Mouse (Mus musculus): ENCODE measurements around the gene Exoc4. TPM values are rescaled to one million over a fixed set of nuclear protein-coding genes. Genes with fewer than 3 reads are reported as not detected.

Exoc4 gene
- polyA plus RNA-seq, 1 experiment from 2014 or later, result 41.1 TPM

DNA sequence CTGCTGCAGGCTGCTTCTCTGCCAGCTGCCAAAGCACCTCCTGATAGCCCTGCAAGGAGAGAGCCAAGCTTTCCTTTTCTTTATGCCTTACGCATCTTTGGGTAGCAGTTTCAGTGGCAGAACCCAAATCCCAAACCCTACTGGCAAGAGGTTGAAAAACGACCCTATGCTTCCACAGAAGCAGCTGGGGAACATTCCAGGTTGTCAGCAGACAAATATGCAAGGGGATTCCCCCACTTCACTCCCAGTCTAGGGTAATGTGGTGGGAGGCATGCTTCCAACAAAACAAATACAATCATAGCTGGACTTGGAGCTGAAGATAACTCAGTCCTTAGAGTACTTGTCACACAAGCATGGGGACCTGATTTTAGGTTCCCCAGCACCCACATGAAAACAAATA, 643.3 kb downstream of the Exoc4 start:
- Histone ChIP-seq H3K4me2 (replicated peaks) (no peak overlapping the region), H3K36me3 (no peaks in the 10 kb centered on the region), H3K4me1 (no peaks in the 10 kb centered on the region), H3K27ac (no peak overlapping the region), H3K4me3 (no peak overlapping the region), H3K9ac (no peak overlapping the region), H3K9me3 (no peaks in the 10 kb centered on the region), H3K27me3 (replicated peaks) (no peaks in the 10 kb centered on the region)
- ATAC-seq (ENCODE audit: low FRiP score, low read depth), result no peak
- 60% methylated on average over 2 of the region's 2 CpGs for WGBS

DNA sequence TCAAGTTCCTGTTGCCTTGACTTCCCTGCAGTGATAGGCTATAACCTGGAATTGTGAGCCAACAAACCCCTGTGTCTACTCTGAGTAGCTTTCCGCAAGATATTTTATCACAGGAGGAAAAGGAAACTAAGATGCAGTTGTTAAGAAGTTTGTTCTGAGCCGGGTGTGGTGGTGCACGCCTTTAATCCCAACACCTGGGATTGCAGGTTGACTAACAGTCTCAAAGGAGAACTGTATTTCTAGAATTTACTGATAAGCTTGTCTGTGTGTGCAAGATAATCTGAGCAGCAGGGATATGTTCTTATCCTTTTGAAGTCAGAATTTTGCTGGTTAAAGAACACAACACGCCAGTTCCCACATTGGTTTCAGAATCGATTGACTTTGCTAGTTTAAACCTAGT, 651.1 kb downstream of the Exoc4 start:
- Histone ChIP-seq H3K36me3 (no peaks in the 10 kb centered on the region), H3K9me3 (no peaks in the 10 kb centered on the region), H3K4me1 (no peaks in the 10 kb centered on the region), H3K4me2 (replicated peaks) (no peak overlapping the region), H3K4me3 (no peak overlapping the region), H3K9ac (no peak overlapping the region), H3K27ac (no peak overlapping the region), H3K27me3 (replicated peaks) (no peaks in the 10 kb centered on the region)
- ATAC-seq (ENCODE audit: low FRiP score, low read depth), result no peak
- 92% methylated on average over 5 of the region's 5 CpGs for WGBS

- no peak overlapping the region for H3K4me3 ChIP-seq
- 86% methylated on average over 4 of the region's 4 CpGs for WGBS
- no peak overlapping the region for H3K27ac ChIP-seq
- no peak for ATAC-seq (ENCODE audit: low FRiP score, low read depth)
- no peaks in the 10 kb centered on the region for H3K36me3 ChIP-seq
- H3K9me3 ChIP-seq, result no peaks in the 10 kb centered on the region
- no peaks in the 10 kb centered on the region for H3K4me1 ChIP-seq
- no peaks in the 10 kb centered on the region for H3K27me3 ChIP-seq (replicated peaks)
- no peak overlapping the region for H3K9ac ChIP-seq
- no peak overlapping the region for H3K4me2 ChIP-seq (replicated peaks)
These were observed 651.7 kb downstream of the Exoc4 start for GRCm38 (mm10) chr6:33900615-33901014.

GRCm38 (mm10) chr6:33905099-33905498, 656.2 kb downstream of the Exoc4 start:
- Histone ChIP-seq H3K9me3 (no peaks in the 10 kb centered on the region), H3K27me3 (replicated peaks) (no peaks in the 10 kb centered on the region), H3K4me1 (no peaks in the 10 kb centered on the region), H3K4me3 (no peak overlapping the region), H3K4me2 (replicated peaks) (no peak overlapping the region), H3K36me3 (no peaks in the 10 kb centered on the region), H3K27ac (no peak overlapping the region), H3K9ac (no peak overlapping the region)
- 72% methylated on average over 1 of the region's 1 CpGs for WGBS
- no peak for ATAC-seq (ENCODE audit: low FRiP score, low read depth)

- Histone ChIP-seq H3K9me3 (no peaks in the 10 kb centered on the region), H3K4me1 (no peaks in the 10 kb centered on the region), H3K4me2 (replicated peaks) (no peak overlapping the region), H3K27ac (no peak overlapping the region), H3K36me3 (no peaks in the 10 kb centered on the region), H3K27me3 (replicated peaks) (no peaks in the 10 kb centered on the region), H3K9ac (no peak overlapping the region), H3K4me3 (no peak overlapping the region)
- WGBS, result 87% methylated on average over 3 of the region's 3 CpGs
- ATAC-seq (ENCODE audit: low FRiP score, low read depth), result no peak
These were observed 661.8 kb downstream of the Exoc4 start for GRCm38 (mm10) chr6:33910671-33911070.

GRCm38 (mm10) chr6:33913072-33913471, 664.2 kb downstream of the Exoc4 start:
- 73% methylated on average over 5 of the region's 5 CpGs for WGBS
- H3K36me3 ChIP-seq, result no peaks in the 10 kb centered on the region
- no peaks in the 10 kb centered on the region for H3K27me3 ChIP-seq (replicated peaks)
- no peak overlapping the region for H3K4me3 ChIP-seq
- no peaks in the 10 kb centered on the region for H3K9me3 ChIP-seq
- H3K4me1 ChIP-seq, result no peaks in the 10 kb centered on the region
- no peak overlapping the region for H3K9ac ChIP-seq
- H3K27ac ChIP-seq, result no peak overlapping the region
- H3K4me2 ChIP-seq (replicated peaks), result no peak overlapping the region
- ATAC-seq (ENCODE audit: low FRiP score, low read depth), result no peak

DNA sequence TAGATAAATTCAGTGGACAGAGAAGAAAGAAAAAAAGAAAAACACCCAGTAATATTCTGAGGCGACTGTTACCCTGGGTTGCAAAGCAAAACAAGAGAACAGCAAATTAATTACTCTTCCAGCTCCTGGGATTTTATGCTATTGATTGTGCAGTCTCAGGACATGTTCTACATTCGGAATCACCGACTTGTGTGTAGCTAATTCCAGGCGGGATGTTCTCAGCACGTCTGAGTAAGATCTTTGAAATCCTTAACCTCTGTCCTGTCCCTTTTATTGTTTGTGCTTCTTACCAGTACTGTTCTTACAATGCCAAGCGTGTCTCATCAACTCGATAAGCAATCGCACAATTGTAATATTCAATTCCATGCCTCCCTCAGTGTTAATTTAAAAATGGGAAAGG, 664.6 kb downstream of the Exoc4 start:
- no peak overlapping the region for H3K4me2 ChIP-seq (replicated peaks)
- H3K9me3 ChIP-seq, result no peaks in the 10 kb centered on the region
- ATAC-seq (ENCODE audit: low FRiP score, low read depth), result no peak
- H3K36me3 ChIP-seq, result no peaks in the 10 kb centered on the region
- H3K9ac ChIP-seq, result no peak overlapping the region
- 66% methylated on average over 8 of the region's 8 CpGs for WGBS
- no peaks in the 10 kb centered on the region for H3K27me3 ChIP-seq (replicated peaks)
- H3K4me3 ChIP-seq, result no peak overlapping the region
- no peaks in the 10 kb centered on the region for H3K4me1 ChIP-seq
- H3K27ac ChIP-seq, result no peak overlapping the region

DNA sequence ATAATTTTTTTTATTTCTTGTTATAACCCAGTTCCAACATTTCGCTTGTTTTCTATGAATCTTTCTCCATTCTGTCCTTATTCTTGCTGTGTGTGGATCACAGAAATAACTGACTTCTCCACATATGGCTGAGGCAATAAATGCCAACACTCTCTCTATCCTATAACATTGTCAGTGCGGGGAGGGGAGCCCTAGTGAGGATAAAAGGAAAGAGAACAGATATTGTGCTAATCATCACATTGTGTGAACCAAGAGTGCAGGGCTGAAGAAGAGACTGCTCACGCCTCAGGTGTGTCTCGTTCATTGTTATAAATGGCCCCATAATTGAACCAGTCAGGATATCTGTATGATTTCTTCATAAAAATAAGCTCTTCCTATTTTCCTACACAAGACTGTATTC, 665.1 kb downstream of the Exoc4 start:
- no peak overlapping the region for H3K4me2 ChIP-seq (replicated peaks)
- no peak for ATAC-seq (ENCODE audit: low FRiP score, low read depth)
- no peak overlapping the region for H3K4me3 ChIP-seq
- no peaks in the 10 kb centered on the region for H3K36me3 ChIP-seq
- WGBS, result 83% methylated on average over 4 of the region's 4 CpGs
- no peak overlapping the region for H3K9ac ChIP-seq
- no peaks in the 10 kb centered on the region for H3K9me3 ChIP-seq
- H3K4me1 ChIP-seq, result no peaks in the 10 kb centered on the region
- no peaks in the 10 kb centered on the region for H3K27me3 ChIP-seq (replicated peaks)
- no peak overlapping the region for H3K27ac ChIP-seq

DNA sequence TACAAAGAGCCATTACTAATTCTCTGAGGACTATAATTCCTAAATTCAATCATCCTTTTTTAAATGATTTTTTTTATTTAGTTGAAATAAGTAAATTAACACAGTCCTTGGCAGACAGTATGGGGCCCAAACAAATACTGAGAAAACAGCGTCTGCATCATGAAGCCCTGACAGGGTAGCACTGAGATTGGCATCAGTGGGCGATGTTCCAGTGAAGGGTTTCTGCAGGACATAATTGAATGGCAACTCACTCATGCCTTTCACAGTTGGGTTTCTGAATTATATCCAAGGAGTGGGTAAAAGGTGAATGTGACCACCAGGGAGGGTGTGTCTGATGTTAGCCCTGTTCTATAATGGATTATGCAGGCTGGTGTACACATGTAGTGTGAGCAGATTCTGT, 674.7 kb downstream of the Exoc4 start:
- H3K4me3 ChIP-seq, result no peak overlapping the region
- no peak overlapping the region for H3K27ac ChIP-seq
- no peak overlapping the region for H3K4me2 ChIP-seq (replicated peaks)
- H3K36me3 ChIP-seq, result no peaks in the 10 kb centered on the region
- H3K4me1 ChIP-seq, result no peaks in the 10 kb centered on the region
- H3K9me3 ChIP-seq, result no peaks in the 10 kb centered on the region
- no peaks in the 10 kb centered on the region for H3K27me3 ChIP-seq (replicated peaks)
- 81% methylated on average over 2 of the region's 2 CpGs for WGBS
- H3K9ac ChIP-seq, result no peak overlapping the region
- ATAC-seq (ENCODE audit: low FRiP score, low read depth), result no peak

DNA sequence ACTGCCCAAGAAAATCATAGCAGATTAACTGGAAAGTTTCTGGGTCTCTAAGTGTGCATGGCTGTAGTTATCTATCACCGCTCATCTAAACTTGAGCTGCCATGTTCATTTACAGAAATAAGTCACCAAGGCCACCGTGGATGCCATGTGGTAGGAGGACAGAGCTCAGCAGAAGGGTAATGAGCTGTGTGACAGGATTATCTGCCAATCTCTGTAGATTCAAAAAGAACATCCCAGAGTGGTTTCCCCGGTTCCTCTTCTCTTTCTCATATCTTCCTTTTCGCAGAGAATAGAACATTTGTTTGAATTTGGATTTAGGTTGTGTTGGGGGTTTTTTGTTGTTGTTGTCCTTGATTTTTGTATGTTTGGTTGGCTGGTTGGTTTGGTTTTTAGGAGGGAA, 676.0 kb downstream of the Exoc4 start:
- no peaks in the 10 kb centered on the region; the same call in 1 of the 2 replicates for H3K4me1 ChIP-seq
- H3K27ac ChIP-seq, result no peak overlapping the region
- no peak overlapping the region for H3K4me3 ChIP-seq
- no peak for ATAC-seq (ENCODE audit: low FRiP score, low read depth)
- WGBS, result 95% methylated on average over 4 of the region's 4 CpGs
- H3K36me3 ChIP-seq, result no peaks in the 10 kb centered on the region
- no peaks in the 10 kb centered on the region for H3K9me3 ChIP-seq
- no peaks in the 10 kb centered on the region for H3K27me3 ChIP-seq (replicated peaks)
- H3K9ac ChIP-seq, result no peak overlapping the region
- H3K4me2 ChIP-seq (replicated peaks), result no peak overlapping the region

- WGBS, result 30% methylated on average over 13 of the region's 13 CpGs
- ATAC-seq (ENCODE audit: low FRiP score, low read depth), result 0 out of 2 replicates have a peak, but pooled peaks have one; percentile 53
- no peak overlapping the region for H3K27ac ChIP-seq
These were observed 680.6 kb downstream of the Exoc4 start for GRCm38 (mm10) chr6:33929342-33930086.

DNA sequence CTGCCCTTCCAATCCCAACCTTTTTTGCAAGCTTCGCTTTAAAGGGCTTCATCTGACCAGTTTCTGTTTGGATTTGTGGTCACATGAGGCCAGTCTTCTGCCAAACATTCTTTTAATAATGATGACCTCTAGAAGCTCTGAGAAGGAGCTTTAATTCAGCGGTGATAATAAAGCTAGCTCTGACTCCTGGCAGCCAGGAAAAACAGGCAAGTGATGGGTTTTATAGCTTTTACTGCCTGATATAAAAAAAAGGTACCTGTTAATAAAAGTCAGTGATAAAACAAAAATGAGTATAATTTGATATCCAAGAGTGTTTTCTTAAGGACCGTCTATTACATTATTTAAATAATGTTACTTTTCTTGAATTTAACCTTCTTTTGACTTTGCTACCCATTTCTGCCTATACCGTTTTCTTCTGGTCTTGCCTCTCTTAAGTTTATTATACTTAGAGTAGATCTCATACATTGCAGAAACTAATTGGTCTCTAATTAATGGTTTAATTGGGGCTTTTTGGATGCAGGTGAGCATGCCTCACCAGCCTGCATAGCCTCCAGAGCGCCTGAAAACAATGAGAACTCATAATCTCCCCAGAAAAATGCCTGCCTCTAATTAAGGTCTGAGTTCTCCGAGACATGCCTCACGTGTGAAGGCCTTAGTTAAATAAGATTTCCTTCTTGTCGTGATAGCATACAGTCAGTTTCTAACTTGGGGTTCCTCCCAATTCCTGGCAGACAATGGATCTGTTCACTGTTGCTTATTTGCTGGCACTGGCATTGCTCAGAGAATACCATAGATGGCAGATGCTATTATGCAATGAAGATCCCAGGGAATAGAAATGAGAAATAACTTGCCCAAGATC, 681.4 kb downstream of the Exoc4 start:
- no peaks in the 10 kb centered on the region for H3K9me3 ChIP-seq
- ATAC-seq (ENCODE audit: low FRiP score, low read depth), result no peak
- no peak overlapping the region for H3K27ac ChIP-seq
- 78% methylated on average over 8 of the region's 8 CpGs for WGBS
- no peak overlapping the region for H3K4me2 ChIP-seq (replicated peaks)
- no peaks in the 10 kb centered on the region for H3K36me3 ChIP-seq
- H3K4me1 ChIP-seq, result no peaks in the 10 kb centered on the region; the same call in 1 of the 2 replicates
- H3K4me3 ChIP-seq, result no peak overlapping the region
- no peaks in the 10 kb centered on the region for H3K27me3 ChIP-seq (replicated peaks)
- H3K9ac ChIP-seq, result no peak overlapping the region

More at GRCm38 (mm10) chr6:33929342-33930086, 680.6 kb downstream of the Exoc4 start:
- Histone ChIP-seq H3K4me3 (no peak overlapping the region), H3K9ac (no peak overlapping the region), H3K9me3 (no peaks in the 10 kb centered on the region), H3K27me3 (replicated peaks) (no peaks in the 10 kb centered on the region), H3K4me2 (replicated peaks) (no peak overlapping the region), H3K36me3 (no peaks in the 10 kb centered on the region), H3K4me1 (no peaks in the 10 kb centered on the region; the same call in 1 of the 2 replicates)
